In genomic region chr3:96427761-96428462, GRCm38 (mm10) we compare ENCODE assay signal across 8 mouse cellular contexts. TPM values are rescaled to one million over a fixed set of nuclear protein-coding genes. Genes with fewer than 3 reads are reported as not detected.
DNase-seq lines count a peak whose midpoint lies in the region; ATAC-seq and TF ChIP-seq lines count a peak whose summit lies in the region.

No protein-coding gene starts in this region.

- 7% methylated on average over 16 of the region's 16 CpGs for WGBS in bone marrow, adult 2 months
- WGBS in heart, embryonic 14.5 days, result 5% methylated on average over 16 of the region's 16 CpGs
- WGBS in limb, embryonic 11.5 days, result 8% methylated on average over 16 of the region's 16 CpGs

- peak overlapping the region; percentile 48 for H3K4me2 ChIP-seq in heart, embryonic 14.5 days (ENCODE audit: low read length)
- peak overlapping the region; percentile 22; the same call in 1 of the 2 replicates for H3K4me2 ChIP-seq in limb, embryonic 11.5 days (ENCODE audit: low read depth, severe bottlenecking)

- peak; percentile 4 for DNase-seq in heart, adult 8-10 months (ENCODE audit: low spot score)
- no peak for DNase-seq in heart, postnatal 25 days (ENCODE audit: low spot score)
- peak; percentile 42 to 55 for DNase-seq in B cell, adult 2 months
- DNase-seq in limb, embryonic 11.5 days (ENCODE audit: low spot score), result peak; percentile 69
- DNase-seq in spleen, postnatal 36 days (ENCODE audit: low spot score in 2 of 2), result peak; percentile 36 to 56
- DNase-seq in cerebellum, postnatal 36 days, result no peak

- TF ChIP-seq POLR2A in bone marrow, adult 2 months (IDR thresholded peaks at IDR 0.05; ENCODE audit: borderline replicate concordance, control insufficient read depth, low read depth, low read length), result no peak

- no peaks in the 10 kb centered on the region for H3K9me3 ChIP-seq in heart, embryonic 14.5 days (ENCODE audit: control insufficient read depth, low read length)
- H3K9me3 ChIP-seq in limb, embryonic 11.5 days (ENCODE audit: control insufficient read depth, low read length), result no peaks in the 10 kb centered on the region

- intact Hi-C loops in heart, postnatal 25 days (cut with DNase I), result no loop called here

- peak overlapping the region; percentile 45 for H3K27ac ChIP-seq in bone marrow, adult 2 months (ENCODE audit: control insufficient read depth, insufficient read depth, low read depth, low read length, poor library complexity)
- H3K27ac ChIP-seq in heart, embryonic 14.5 days (replicated peaks in 1 of 2; ENCODE audit: control insufficient read depth in 1 of 2, insufficient read depth in 1 of 2, low read depth in 2 of 2, low read length in 2 of 2), result no peak overlapping the region
- no peak overlapping the region for H3K27ac ChIP-seq in limb, embryonic 11.5 days (replicated peaks; ENCODE audit: low read depth, low read length)

- H3K9ac ChIP-seq in heart, embryonic 14.5 days (ENCODE audit: low read length), result no peak overlapping the region
- no peak overlapping the region for H3K9ac ChIP-seq in limb, embryonic 11.5 days (ENCODE audit: low read length)

- no peaks in the 10 kb centered on the region for H3K36me3 ChIP-seq in heart, embryonic 14.5 days (ENCODE audit: control insufficient read depth, insufficient read depth, low read length)
- H3K36me3 ChIP-seq in limb, embryonic 11.5 days (ENCODE audit: control insufficient read depth, insufficient read depth, low read length), result no peaks in the 10 kb centered on the region

- peaks cover 16% of the 10 kb centered on the region for H3K27me3 ChIP-seq in heart, embryonic 14.5 days (ENCODE audit: control insufficient read depth, insufficient read depth, low read length)
- no peaks in the 10 kb centered on the region for H3K27me3 ChIP-seq in limb, embryonic 11.5 days (ENCODE audit: control insufficient read depth, insufficient read depth, low read length)

- no peak for TF ChIP-seq CTCF in bone marrow, adult 2 months (IDR thresholded peaks at IDR 0.05; ENCODE audit: control insufficient read depth, insufficient read depth, low read length)

- no peak for ATAC-seq in heart, embryonic 14.5 days (ENCODE audit: insufficient number of reproducible peaks, insufficient read depth, low FRiP score, low read depth)
- ATAC-seq in limb, embryonic 11.5 days (ENCODE audit: insufficient number of reproducible peaks, low FRiP score, low TSS enrichment, low read depth), result no peak

- no peak overlapping the region for H3K4me3 ChIP-seq in bone marrow, adult 2 months (replicated peaks; ENCODE audit: control insufficient read depth, low read depth, low read length)
- peak overlapping the region; percentile 12 to 21; a peak in 3 of 4 replicates for H3K4me3 ChIP-seq in heart, embryonic 14.5 days (ENCODE audit: control insufficient read depth in 1 of 2, insufficient read depth in 1 of 2, low read depth in 1 of 2, low read length in 2 of 2)
- H3K4me3 ChIP-seq in limb, embryonic 11.5 days (ENCODE audit: low read depth, low read length), result 0 out of 2 replicates have a peak overlapping the region, but pooled peaks have one; percentile 1

- H3K4me1 ChIP-seq in bone marrow, adult 2 months (ENCODE audit: control insufficient read depth, insufficient read depth, low read length), result peaks cover 2% of the 10 kb centered on the region; the same call in 1 of the 2 replicates
- peaks cover 0 to 3% of the 10 kb centered on the region in 2 experiments; a peak in 1 of 4 replicates for H3K4me1 ChIP-seq in heart, embryonic 14.5 days (ENCODE audit: control insufficient read depth in 2 of 2, insufficient read depth in 2 of 2, low read length in 2 of 2)
- H3K4me1 ChIP-seq in limb, embryonic 11.5 days (ENCODE audit: control insufficient read depth, insufficient read depth, low read length), result no peaks in the 10 kb centered on the region

RNA-seq across cellular contexts. Expression of gene BC107364, which starts 24.2 kb away (rescaled TPM):
- not detected for total RNA-seq in heart, adult 8-10 months (2022)
- not detected for total RNA-seq in heart, postnatal 25 days (2021)
- polyA plus RNA-seq in bone marrow, adult 2 months (2011; ENCODE audit: insufficient read depth, insufficient read length, low replicate concordance, missing spikeins), result not detected in 2 replicates
- polyA plus RNA-seq in heart, embryonic 14.5 days (2014; fragmentation: Nextera tagmentation; extraction: Ambion mirVana), result 0.66 and 1.0 TPM in 2 replicates
- not detected in 2 replicates for polyA plus RNA-seq in limb, embryonic 11.5 days (2014; fragmentation: Nextera tagmentation; extraction: Ambion mirVana)

Comparison
In these comparisons a context has a peak if more than half of its experiments do, and no peak if none do; other contexts are left out.
1. DNase-seq: peak in heart, adult 8-10 months (single experiment), B cell, adult 2 months (2 of 2), limb, embryonic 11.5 days (single experiment) and spleen, postnatal 36 days (2 of 2); none in heart, postnatal 25 days (single experiment) and cerebellum, postnatal 36 days (0 of 2).